Mouse (Mus musculus) small intestine, adult 2 months (tissue): ENCODE results near the gene Tmie. TPM values are rescaled to one million over a fixed set of nuclear protein-coding genes. Genes with fewer than 3 reads are reported as not detected.

Source experiments
- H3K27ac ChIP-seq: fragments of 200-500 bp; 2 replicates; pipeline ENCODE4 v1.5.1; 2012; ENCODE audit warnings: low read depth, low read length, control low read depth, inconsistent platforms; ENCODE audit not compliant: insufficient read depth
- H3K27me3 ChIP-seq: fragments of 200-500 bp; 2 replicates; pipeline ENCODE4 v1.6.1; 2012; ENCODE audit warnings: mild to moderate bottlenecking, moderate library complexity, low read length, inconsistent platforms; ENCODE audit not compliant: control insufficient read depth, insufficient read depth
- H3K36me3 ChIP-seq: fragments of 200-500 bp; 2 replicates; pipeline ENCODE4 v1.6.1; 2012; ENCODE audit warnings: mild to moderate bottlenecking, low read length, control low read depth, inconsistent platforms; ENCODE audit not compliant: control insufficient read depth, insufficient read depth
- H3K4me1 ChIP-seq: fragments of 200-500 bp; 2 replicates; pipeline ENCODE4 v1.6.1; 2012; ENCODE audit warnings: low read length, inconsistent platforms, mixed read lengths; ENCODE audit not compliant: control insufficient read depth, insufficient read depth, insufficient read length
- H3K4me3 ChIP-seq: fragments of 200-500 bp; 2 replicates; pipeline ENCODE4 v1.5.1; 2012; ENCODE audit warnings: low read depth, mild to moderate bottlenecking, control low read depth, inconsistent platforms, low read length, moderate library complexity
- CTCF ChIP-seq: fragments of 200-500 bp; IDR thresholded peaks from 2 replicates; pipeline ENCODE4 v1.5.1; 2012; ENCODE audit warnings: low read depth, mild to moderate bottlenecking, control low read depth, inconsistent platforms, low read length, moderate library complexity, mixed read lengths; ENCODE audit not compliant: insufficient replicate concordance, insufficient read length; ENCODE audit errors: extremely low read depth
- POLR2A ChIP-seq: fragments of 200-500 bp; IDR thresholded peaks from 2 replicates; pipeline ENCODE4 v1.6.1; 2012; ENCODE audit warnings: low read depth, mild to moderate bottlenecking, control low read depth, inconsistent platforms, low read length, moderate library complexity
- WGBS: fragments of 180-500 bp; shearing (Covaris S2); methylation state at CpG from one replicate; pipeline ENCODE4 v1.1.7; 2018; 5-methylcytosine and 5-hydroxymethylcytosine counted together
- polyA plus RNA-seq: library from polyadenylated mRNA; depleted of rRNA; stranded (reverse); fragments of >200 nt; gene quantifications from 2 replicates; pipeline ENCODE4 v1.2.3, GENCODE M21; 2012; rRNA removed

Gene Tmie
- polyA plus RNA-seq: 0.76 and 0.82 TPM in 2 replicates

DNA sequence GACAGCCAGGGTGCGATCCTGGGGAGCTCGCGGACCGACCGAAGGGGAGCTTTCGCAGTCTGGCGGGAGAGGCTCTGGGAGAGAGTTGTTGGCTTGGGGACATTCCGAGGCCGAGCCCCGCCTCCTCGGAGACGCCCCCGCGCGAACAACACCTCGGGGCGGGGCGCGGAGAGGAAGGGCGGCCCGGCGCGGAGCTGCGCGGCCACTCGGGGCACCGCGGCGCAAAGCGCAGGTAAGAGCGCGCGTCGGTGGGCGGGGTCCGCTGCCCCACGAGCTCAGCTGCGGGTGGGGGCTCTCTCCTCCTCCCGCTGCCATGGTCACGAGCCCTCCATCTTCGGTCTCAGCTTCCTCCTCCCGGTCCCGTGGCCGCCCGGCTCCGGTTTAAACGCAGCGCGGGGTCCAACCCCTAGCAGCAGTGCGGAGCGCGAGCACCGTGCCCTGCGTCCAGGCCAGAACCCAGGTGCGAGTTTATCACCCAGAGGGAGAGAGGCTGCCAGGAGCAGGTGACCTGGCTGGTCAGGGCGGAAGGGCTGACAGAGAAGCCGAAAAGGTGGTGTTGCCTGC is at the start of gene Tmie:
TSS of gene Tmie (minus strand) at position 116 of the 564 bp plus-strand sequence.
- TF ChIP-seq CTCF (no peak), POLR2A (no peak; the same call in 1 of the 2 replicates)
- Histone ChIP-seq H3K27me3 (no peaks in the 10 kb centered on the region), H3K4me1 (peaks cover 36% of the 10 kb centered on the region), H3K27ac (peak within 1 kb of the TSS; percentile 37), H3K4me3 (peak within 1 kb of the TSS; percentile 84), H3K36me3 (peaks cover 8% of the 10 kb centered on the region)
- WGBS: under 1% methylated on average over 57 of the region's 57 CpGs

DNA sequence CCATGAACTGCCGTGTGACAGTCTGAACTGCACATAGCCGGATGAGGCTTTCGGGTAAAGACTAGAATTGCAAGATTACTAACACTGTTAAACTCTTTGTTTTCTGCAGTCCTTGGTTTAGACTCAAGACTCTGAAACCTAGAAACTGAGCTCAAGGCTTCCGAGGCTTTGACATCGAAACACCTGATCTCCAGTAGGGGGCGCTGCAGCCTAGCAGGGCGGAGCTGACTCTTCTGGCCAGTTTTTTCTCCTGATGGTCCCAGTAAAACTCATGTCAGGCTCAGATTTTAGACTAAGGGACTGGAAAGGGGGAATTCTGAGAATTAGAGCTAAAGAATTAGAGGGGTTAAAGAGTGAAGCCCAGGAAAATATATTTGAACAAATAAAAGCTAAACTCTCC is 42.8 kb upstream of the Tmie start:
- H3K4me1 ChIP-seq: no peaks in the 10 kb centered on the region
- no peaks in the 10 kb centered on the region for H3K27me3 ChIP-seq
- WGBS: 14% methylated on average over 7 of the region's 7 CpGs
- no peak overlapping the region for H3K27ac ChIP-seq
- no peak overlapping the region for H3K4me3 ChIP-seq
- no peaks in the 10 kb centered on the region for H3K36me3 ChIP-seq
- peak; percentile 91; the same call in 1 of the 2 replicates for TF ChIP-seq CTCF
- TF ChIP-seq POLR2A: no peak

DNA sequence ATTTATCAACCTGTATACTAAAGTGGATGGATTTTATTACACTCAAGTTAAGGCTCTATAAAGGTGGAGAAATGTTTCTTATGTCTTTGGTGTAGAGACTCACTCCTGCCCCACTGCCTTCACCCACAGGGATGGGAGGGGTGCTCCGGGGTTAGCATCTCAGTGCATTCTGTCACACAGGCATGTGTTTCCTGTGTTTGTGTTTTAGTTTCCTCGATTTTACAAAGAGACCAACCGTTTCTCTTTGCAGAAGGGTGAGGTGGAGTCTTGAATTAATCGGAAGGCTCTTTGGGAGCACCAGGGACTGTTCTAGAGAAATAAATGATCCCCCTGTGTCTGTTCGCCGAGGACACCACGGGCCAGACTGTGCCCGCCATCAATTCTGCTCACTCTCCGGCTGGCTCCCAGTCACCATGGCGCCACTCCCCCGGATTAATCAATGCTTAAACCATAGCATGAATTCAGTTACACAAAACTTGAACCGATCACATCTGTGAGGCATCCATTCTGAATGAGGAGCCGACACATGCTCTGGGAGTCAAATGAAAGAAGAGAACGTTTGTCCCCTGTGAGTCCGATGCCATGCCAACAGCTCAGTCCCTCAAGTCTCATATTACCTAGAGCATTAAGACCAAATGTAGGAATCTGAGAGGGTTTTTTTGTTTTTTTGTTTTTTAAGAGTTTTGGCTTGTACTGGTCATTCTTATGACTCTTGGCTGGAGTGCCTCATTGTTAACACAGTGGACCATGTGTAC is 40.9 kb upstream of the Tmie start:
- H3K4me3 ChIP-seq: no peak overlapping the region
- no peak for TF ChIP-seq CTCF
- no peak for TF ChIP-seq POLR2A
- no peaks in the 10 kb centered on the region for H3K27me3 ChIP-seq
- H3K36me3 ChIP-seq: no peaks in the 10 kb centered on the region
- H3K27ac ChIP-seq: no peak overlapping the region
- no peaks in the 10 kb centered on the region for H3K4me1 ChIP-seq
- WGBS: 63% methylated on average over 15 of the region's 15 CpGs

DNA sequence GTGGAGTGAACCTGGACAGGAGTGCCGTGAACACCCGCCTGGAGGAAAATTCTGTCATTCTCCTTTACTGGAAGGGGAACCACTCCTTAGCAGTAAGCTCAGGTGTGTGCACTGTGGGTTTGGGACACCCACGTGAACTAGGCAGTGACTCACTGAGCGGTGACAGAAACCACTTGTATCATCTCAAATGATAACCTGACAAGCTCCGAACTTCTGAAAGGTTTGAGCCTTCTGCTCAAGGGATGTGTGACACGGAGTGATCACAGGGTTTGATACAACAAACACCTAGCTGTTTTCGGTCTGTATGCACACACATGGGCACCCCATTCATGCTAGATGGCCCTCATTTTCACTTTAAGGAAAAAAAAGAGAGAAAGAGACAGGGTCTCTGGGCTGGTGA is 36.9 kb upstream of the Tmie start, which contains the start of gene Fam240a:
TSS of gene Fam240a (minus strand) at position 76 of the 400 bp plus-strand sequence.
- H3K27ac ChIP-seq: no peak within 1 kb of the TSS
- no peak within 1 kb of the TSS for H3K4me3 ChIP-seq
- 80% methylated on average over 7 of the region's 7 CpGs for WGBS
- no peaks in the 10 kb centered on the region for H3K36me3 ChIP-seq
- no peaks in the 10 kb centered on the region for H3K27me3 ChIP-seq
- TF ChIP-seq POLR2A: no peak
- TF ChIP-seq CTCF: no peak
- no peaks in the 10 kb centered on the region for H3K4me1 ChIP-seq

DNA sequence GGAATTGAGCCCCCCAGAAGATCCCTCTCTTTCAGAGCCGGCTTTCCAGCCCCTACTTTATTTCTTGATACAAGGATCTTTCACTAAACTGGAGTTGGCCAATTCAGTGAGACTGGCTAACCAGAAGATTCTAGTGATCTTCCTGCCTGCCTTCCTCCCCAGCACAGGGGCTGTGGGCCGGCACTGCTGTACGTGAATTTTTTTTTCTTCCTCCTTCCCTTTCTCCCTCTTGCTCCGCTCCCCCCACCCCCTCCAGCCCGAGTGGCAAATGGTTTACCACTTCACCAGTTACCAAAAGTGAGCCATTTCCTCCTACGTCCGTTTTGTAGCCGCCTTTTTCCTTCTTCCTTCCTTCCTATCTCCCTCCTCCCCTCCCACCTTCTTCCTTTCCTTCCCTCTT is 35.6 kb upstream of the Tmie start:
- Histone ChIP-seq H3K36me3 (no peaks in the 10 kb centered on the region), H3K27ac (no peak overlapping the region), H3K4me1 (no peaks in the 10 kb centered on the region), H3K4me3 (no peak overlapping the region), H3K27me3 (no peaks in the 10 kb centered on the region)
- TF ChIP-seq POLR2A: no peak
- 55% methylated on average over 8 of the region's 8 CpGs for WGBS

DNA sequence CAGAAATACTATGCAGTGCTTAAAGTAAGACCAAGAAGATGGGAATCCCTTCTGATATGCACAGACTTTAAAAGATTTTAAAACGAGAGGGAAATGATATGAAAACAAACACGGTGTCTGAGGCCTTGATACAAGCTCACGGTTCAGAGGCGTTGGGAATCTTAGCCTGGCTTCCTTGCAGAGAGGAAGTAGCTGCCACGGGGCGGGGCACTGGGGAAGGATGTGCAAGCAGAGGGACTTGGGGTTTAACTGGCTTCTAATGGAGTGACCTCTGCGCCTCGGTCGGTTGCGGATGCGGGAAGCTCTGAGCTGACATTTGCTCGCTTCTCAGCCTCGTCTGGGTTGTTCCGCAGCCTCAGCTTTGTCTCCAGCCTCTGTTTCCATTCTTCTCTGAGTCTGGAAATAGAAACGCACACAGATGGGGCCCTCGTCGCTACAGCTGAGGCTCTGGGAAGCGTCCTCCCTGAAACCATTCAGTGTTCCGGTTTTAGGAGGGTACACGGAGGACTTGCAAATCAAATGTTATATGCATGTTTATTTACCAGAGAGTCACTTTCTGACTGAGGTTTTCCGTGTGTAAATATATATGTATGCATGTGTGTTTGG is 34.8 kb upstream of the Tmie start:
- Histone ChIP-seq H3K27me3 (no peaks in the 10 kb centered on the region), H3K4me1 (no peaks in the 10 kb centered on the region), H3K4me3 (no peak overlapping the region), H3K36me3 (no peaks in the 10 kb centered on the region), H3K27ac (no peak overlapping the region)
- TF ChIP-seq POLR2A (no peak), CTCF (no peak)
- WGBS: 65% methylated on average over 21 of the region's 21 CpGs

DNA sequence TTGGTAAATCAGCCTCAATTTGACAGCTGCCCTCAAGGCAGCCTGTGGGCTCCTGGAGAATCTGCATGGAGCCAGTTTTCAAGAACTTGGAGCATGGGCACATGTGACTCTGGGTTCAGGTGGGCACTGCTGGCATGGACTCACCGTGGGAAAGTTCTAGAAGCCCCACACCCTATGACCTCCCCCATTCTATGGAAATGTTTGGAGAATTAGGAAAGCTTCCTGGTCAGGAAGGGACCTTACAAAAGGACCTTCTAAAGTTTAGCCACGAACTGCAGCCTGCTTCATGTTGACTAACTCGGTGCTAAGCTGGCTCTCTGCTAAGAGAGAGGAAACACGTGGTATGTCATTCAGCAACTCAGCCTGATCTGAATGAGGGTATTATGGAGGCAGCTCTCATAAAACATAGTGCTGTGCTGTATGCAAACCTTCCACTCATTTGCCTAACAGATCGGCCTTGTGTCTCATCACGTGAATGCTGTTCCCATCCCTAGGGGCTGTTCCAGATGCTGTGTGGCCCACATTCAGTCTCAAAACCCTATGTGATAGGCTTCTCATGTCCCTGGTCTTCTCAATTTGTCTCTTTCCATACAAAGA is 29.6 kb upstream of the Tmie start:
- TF ChIP-seq POLR2A (no peak), CTCF (no peak)
- no peaks in the 10 kb centered on the region for H3K4me1 ChIP-seq
- 67% methylated on average over 6 of the region's 6 CpGs for WGBS
- no peak overlapping the region for H3K4me3 ChIP-seq
- no peak overlapping the region for H3K27ac ChIP-seq
- H3K27me3 ChIP-seq: no peaks in the 10 kb centered on the region
- H3K36me3 ChIP-seq: no peaks in the 10 kb centered on the region
